Mouse (Mus musculus) layer of hippocampus, adult 9-11 months (tissue): ENCODE results near the gene Lcn3.
A peak's percentile ranks its signal among the peaks of the same experiment; 100 is the strongest.
"Not testable (repeated sequence)": the region's sequence is repeated elsewhere in the genome, so short reads cannot be mapped to it uniquely, and the experiment has no call there.

ENCODE experiments used
- DNase-seq: peaks from one replicate; pipeline ENCODE4 v3.0.0; 2022

Lcn3 gene

GRCm38 (mm10) chr2:25765269-25765668 lies at the start of gene Lcn3:
TSS of gene Lcn3 (plus strand) at chr2:25765569.
- no peak for DNase-seq

- DNase-seq = no peak
Observed at GRCm38 (mm10) chr2:25717222-25717621, 48.1 kb upstream of the Lcn3 start.

GRCm38 (mm10) chr2:25733199-25733930 lies 32.0 kb upstream of the Lcn3 start:
- no peak for DNase-seq

GRCm38 (mm10) chr2:25736709-25737108 lies 28.7 kb upstream of the Lcn3 start, which contains the start of gene Obp2b:
TSS of gene Obp2b (plus strand) at chr2:25737009.
- not testable (repeated sequence) for DNase-seq

- DNase-seq = no peak
Observed at GRCm38 (mm10) chr2:25741671-25742070, 23.7 kb upstream of the Lcn3 start.

GRCm38 (mm10) chr2:25754201-25754600 lies 11.2 kb upstream of the Lcn3 start:
- no peak for DNase-seq

GRCm38 (mm10) chr2:25758064-25758625 lies 7.2 kb upstream of the Lcn3 start:
- DNase-seq = no peak

- DNase-seq = no peak
Observed at GRCm38 (mm10) chr2:25767764-25768163, 2.4 kb downstream of the Lcn3 start.

- DNase-seq = no peak
Observed at GRCm38 (mm10) chr2:25773507-25773906, 8.1 kb downstream of the Lcn3 start.

GRCm38 (mm10) chr2:25774640-25775039 lies 9.3 kb downstream of the Lcn3 start:
- DNase-seq = no peak

GRCm38 (mm10) chr2:25775991-25776390 lies 10.6 kb downstream of the Lcn3 start:
- no peak for DNase-seq

- no peak for DNase-seq
Observed at GRCm38 (mm10) chr2:25776717-25777116, 11.3 kb downstream of the Lcn3 start, which contains the start of gene Lcn11. TSS of gene Lcn11 (plus strand) at chr2:25777017.

- no peak for DNase-seq
Observed at GRCm38 (mm10) chr2:25779076-25779475, 13.7 kb downstream of the Lcn3 start.

GRCm38 (mm10) chr2:25780921-25781320 lies 15.6 kb downstream of the Lcn3 start:
- no peak for DNase-seq

- no peak for DNase-seq
Observed at GRCm38 (mm10) chr2:25781957-25782356, 16.6 kb downstream of the Lcn3 start, which contains the start of gene Gm13539. TSS of gene Gm13539 (plus strand) at chr2:25782257.

- no peak for DNase-seq
Observed at GRCm38 (mm10) chr2:25785573-25786322, 20.4 kb downstream of the Lcn3 start.

GRCm38 (mm10) chr2:25789092-25789491 lies 23.7 kb downstream of the Lcn3 start:
- DNase-seq = no peak

GRCm38 (mm10) chr2:25797635-25798034 lies 32.3 kb downstream of the Lcn3 start:
- DNase-seq = peak; percentile 4

- DNase-seq = peak; percentile 23
Observed at GRCm38 (mm10) chr2:25798065-25798464, 32.7 kb downstream of the Lcn3 start.

GRCm38 (mm10) chr2:25811711-25812110 lies 46.3 kb downstream of the Lcn3 start:
- DNase-seq = no peak

- no peak for DNase-seq
Observed at GRCm38 (mm10) chr2:25813364-25813763, 48.0 kb downstream of the Lcn3 start.

- DNase-seq = not testable (repeated sequence)
Observed at GRCm38 (mm10) chr2:25815748-25816147, 50.4 kb downstream of the Lcn3 start, which contains the start of gene Glt6d1. TSS of gene Glt6d1 (minus strand) at chr2:25815848.
